Mouse (Mus musculus) heart, postnatal 0 days (tissue): Measurements from ENCODE around the gene Dnm3.

Experiments
- CTCF ChIP-seq: IDR thresholded peaks from 2 replicates; pipeline ENCODE4 v1.5.1; 2016; ENCODE audit warnings: antibody characterized with exemption, control low read depth, low read depth
- EP300 ChIP-seq: IDR thresholded peaks from 2 replicates; pipeline ENCODE4 v1.6.1; 2016; ENCODE audit warnings: antibody characterized with exemption, low read depth

GRCm38 (mm10) chr1:162224817-162225605 is 252.8 kb downstream of the Dnm3 start:
- TF ChIP-seq CTCF, result no peak
- no peak for TF ChIP-seq EP300
